Mouse (Mus musculus): ENCODE measurements around the gene Atn1. TPM values are rescaled to one million over a fixed set of nuclear protein-coding genes. Genes with fewer than 3 reads are reported as not detected.

The Atn1 gene
- polyA plus RNA-seq, 1 experiment, result 34.0 TPM

DNA sequence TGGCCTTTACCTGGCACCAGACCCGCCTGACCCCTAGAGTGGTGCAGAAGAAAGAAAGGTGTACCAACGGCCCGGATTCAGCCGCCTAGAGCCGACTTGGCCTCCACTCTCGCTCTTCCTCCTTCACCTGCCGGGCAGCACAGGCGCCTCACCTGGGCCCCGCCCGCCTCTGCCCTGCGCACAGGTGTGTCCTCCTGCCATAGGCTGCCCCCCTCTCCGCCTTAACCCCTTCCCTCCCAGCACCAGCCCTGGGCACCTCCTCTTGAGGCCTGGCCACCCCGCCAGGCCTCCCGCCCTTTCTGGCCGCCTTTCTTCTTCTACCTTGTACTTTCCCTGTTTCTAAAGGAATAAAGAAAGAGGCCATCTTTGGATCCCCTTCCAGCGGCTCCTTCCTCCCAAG lies 37.6 kb downstream of the Atn1 start:
- H3K4me1 ChIP-seq (ENCODE audit: control insufficient read depth, insufficient read depth, low read length), result peaks cover 38% of the 10 kb centered on the region
- TF ChIP-seq CTCF (IDR thresholded peaks at IDR 0.05; ENCODE audit: low read depth, low read length), result no peak
- TF ChIP-seq POLR2A (IDR thresholded peaks at IDR 0.05; ENCODE audit: borderline replicate concordance, low read depth, low read length), result no peak
- H3K27ac ChIP-seq (ENCODE audit: insufficient read depth, low read depth, low read length), result no peak overlapping the region
- no peak overlapping the region for H3K4me3 ChIP-seq (ENCODE audit: insufficient read depth, low read length)

DNA sequence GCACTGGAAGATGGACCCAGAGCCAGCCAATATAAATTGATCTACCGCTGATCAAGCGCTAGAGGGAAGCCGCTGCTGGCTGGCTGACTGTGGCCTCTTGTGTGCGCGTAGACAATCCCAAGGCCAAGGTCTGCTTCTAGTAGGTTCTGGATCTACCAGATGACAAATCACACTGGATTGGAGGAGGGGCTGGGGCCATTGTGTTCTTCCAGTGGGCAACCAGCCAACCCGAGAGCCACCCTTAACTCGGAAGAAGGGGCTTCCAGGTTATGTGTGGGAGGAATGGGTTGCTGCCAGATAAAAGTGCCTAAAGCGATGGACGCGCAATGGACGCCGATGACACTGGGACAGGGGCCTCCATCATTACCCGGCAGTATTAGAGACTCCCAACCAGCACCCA lies 38.4 kb downstream of the Atn1 start:
- Histone ChIP-seq H3K4me3 (ENCODE audit: insufficient read depth, low read length) (no peak overlapping the region), H3K4me1 (ENCODE audit: control insufficient read depth, insufficient read depth, low read length) (peaks cover 34% of the 10 kb centered on the region), H3K27ac (ENCODE audit: insufficient read depth, low read depth, low read length) (no peak overlapping the region)
- TF ChIP-seq CTCF (IDR thresholded peaks at IDR 0.05; ENCODE audit: low read depth, low read length) (no peak), POLR2A (IDR thresholded peaks at IDR 0.05; ENCODE audit: borderline replicate concordance, low read depth, low read length) (no peak)

DNA sequence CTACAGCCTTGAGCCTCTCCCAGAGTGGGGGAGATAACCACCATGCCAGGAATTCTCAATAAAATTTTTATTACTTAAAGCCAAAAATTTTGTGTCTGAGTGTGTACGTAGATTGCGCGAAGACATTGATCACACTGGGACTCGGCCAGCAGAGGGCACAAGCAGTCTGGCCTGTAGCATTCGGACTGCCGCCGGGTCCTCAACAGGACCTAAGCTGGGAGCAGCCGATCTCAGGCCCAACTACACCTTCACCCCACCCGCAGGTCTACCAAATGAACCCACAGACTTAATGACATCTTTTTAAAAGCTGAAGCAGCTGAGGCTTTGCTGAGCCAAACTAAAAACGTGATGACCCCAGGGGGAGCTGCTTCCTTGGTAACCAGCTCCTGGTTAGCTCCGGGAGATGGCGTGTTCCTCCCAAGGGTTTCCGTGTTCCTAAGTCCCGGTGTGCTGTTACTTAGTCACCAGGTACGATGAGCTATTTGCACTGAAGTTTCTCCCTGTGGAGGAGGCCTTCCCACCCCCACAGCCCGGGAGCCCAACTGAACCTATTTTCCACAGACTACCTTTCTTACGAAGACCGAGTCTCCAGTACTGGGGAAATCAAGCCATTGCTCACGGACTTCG lies 39.3 kb downstream of the Atn1 start:
- TF ChIP-seq POLR2A (IDR thresholded peaks at IDR 0.05; ENCODE audit: borderline replicate concordance, low read depth, low read length), result no peak
- TF ChIP-seq CTCF (IDR thresholded peaks at IDR 0.05; ENCODE audit: low read depth, low read length), result peak; percentile 81
- Histone ChIP-seq H3K4me1 (ENCODE audit: control insufficient read depth, insufficient read depth, low read length) (peaks cover 30% of the 10 kb centered on the region), H3K4me3 (ENCODE audit: insufficient read depth, low read length) (no peak overlapping the region), H3K27ac (ENCODE audit: insufficient read depth, low read depth, low read length) (no peak overlapping the region)

DNA sequence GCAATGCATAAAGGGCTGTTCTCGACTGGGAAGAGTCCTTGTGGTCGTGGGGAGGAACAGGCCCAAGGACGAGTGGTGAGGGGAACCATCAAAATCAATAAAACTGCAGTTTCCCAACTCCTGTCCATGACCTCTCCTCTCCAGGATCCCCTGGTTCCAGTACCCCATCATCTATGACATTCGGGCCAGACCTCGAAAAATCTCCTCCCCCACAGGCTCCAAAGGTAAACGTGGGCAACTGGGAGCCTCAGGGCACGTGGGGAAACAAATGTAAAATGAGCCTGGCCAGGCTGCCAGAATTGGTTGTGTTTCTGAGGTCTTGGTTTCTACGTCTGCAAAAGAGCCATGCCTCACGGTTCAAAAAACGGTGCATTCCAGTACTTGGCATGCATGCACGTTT lies 43.4 kb downstream of the Atn1 start:
- peak overlapping the region; percentile 56 for H3K27ac ChIP-seq (ENCODE audit: insufficient read depth, low read depth, low read length)
- peak overlapping the region; percentile 73 for H3K4me3 ChIP-seq (ENCODE audit: insufficient read depth, low read length)
- TF ChIP-seq CTCF (IDR thresholded peaks at IDR 0.05; ENCODE audit: low read depth, low read length), result no peak
- TF ChIP-seq POLR2A (IDR thresholded peaks at IDR 0.05; ENCODE audit: borderline replicate concordance, low read depth, low read length), result no peak
- peaks cover 20% of the 10 kb centered on the region for H3K4me1 ChIP-seq (ENCODE audit: control insufficient read depth, insufficient read depth, low read length)

DNA sequence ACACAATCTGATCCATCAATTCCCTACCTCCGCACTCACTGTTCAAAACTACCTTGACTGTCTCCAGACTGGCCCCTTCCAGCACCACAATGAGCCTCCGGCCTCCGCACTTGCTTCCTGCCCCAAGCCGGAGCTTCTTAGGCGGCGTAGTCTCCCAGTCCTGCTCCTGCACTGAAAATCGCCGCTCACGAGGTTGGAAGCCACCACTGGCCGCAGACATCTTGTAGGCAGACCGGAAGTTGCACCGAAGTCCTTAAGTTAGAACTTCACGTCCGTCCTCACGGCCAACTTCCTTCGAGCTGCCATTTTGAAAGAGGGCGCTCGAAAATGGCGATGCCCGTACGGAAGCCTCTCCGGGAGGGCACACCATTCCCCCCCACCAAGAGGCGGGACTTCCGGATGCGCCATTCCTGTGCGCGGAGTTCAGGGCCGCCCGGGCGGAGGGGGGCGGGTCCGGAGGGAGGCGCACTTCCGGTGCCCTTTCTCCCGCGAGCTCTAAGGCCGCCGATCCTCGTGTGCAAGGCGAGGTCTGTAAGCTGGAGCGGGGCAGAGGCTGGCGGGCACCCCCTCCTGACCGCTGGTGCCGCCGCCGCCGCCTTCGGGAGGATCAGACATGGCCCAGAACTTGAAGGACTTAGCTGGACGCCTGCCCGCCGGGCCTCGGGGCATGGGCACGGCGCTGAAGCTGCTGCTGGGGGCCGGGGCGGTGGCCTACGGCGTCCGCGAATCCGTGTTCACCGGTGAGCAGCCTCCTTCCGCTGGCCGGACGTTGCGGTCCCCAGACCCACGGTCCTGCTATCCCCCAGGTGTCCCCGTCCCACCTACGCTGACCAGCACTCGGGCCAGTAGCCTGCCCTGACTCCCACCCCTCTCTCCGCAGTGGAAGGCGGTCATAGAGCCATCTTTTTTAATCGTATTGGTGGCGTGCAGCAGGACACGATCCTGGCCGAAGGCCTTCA lies 44.2 kb downstream of the Atn1 start, which contains the start of the genes Emg1 and Phb2:
TSS of gene Emg1 (minus strand) at position 355 of the 959 bp plus-strand sequence.
TSS of gene Phb2 (plus strand) at position 513 of the 959 bp plus-strand sequence.
- no peak for TF ChIP-seq CTCF (IDR thresholded peaks at IDR 0.05; ENCODE audit: low read depth, low read length)
- peak; percentile 18; the same call in 1 of the 2 replicates for TF ChIP-seq POLR2A (IDR thresholded peaks at IDR 0.05; ENCODE audit: borderline replicate concordance, low read depth, low read length)
- Histone ChIP-seq H3K27ac (ENCODE audit: insufficient read depth, low read depth, low read length) (peak within 1 kb of the TSS; percentile 76), H3K4me3 (ENCODE audit: insufficient read depth, low read length) (peak within 1 kb of the TSS; percentile 87), H3K4me1 (ENCODE audit: control insufficient read depth, insufficient read depth, low read length) (peaks cover 15% of the 10 kb centered on the region)

DNA sequence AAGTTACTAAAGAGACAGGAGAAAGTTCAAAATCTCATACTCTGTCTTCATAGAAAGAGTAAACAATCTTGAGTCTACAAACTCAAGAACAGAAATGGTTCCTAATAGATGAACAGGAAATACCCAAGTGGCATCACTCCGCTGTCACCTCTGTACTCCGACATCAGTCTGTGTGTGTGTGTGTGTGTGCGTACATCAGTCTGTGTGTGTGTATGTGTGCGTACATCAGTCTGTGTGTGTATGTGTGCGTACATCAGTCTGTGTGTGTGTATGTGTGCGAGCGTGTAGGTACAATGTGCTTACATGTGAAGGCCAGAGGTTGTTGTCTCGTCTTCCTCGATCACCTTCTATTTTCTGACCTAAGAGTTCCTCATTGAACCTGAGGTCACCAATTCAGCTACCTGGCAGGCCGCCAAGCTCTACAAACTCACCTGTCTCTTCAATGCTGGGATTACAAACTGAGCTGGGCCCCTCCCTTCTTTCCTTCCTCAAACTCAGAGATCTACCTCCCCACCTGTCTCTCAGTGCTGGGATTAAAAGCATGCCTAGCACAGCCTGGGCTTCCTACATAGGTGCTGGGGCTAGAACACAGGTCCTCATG lies 47.9 kb downstream of the Atn1 start:
- peaks cover 9% of the 10 kb centered on the region; the same call in 1 of the 2 replicates for H3K4me1 ChIP-seq (ENCODE audit: control insufficient read depth, insufficient read depth, low read length)
- no peak overlapping the region for H3K4me3 ChIP-seq (ENCODE audit: insufficient read depth, low read length)
- no peak for TF ChIP-seq POLR2A (IDR thresholded peaks at IDR 0.05; ENCODE audit: borderline replicate concordance, low read depth, low read length)
- no peak for TF ChIP-seq CTCF (IDR thresholded peaks at IDR 0.05; ENCODE audit: low read depth, low read length)
- H3K27ac ChIP-seq (ENCODE audit: insufficient read depth, low read depth, low read length), result no peak overlapping the region

DNA sequence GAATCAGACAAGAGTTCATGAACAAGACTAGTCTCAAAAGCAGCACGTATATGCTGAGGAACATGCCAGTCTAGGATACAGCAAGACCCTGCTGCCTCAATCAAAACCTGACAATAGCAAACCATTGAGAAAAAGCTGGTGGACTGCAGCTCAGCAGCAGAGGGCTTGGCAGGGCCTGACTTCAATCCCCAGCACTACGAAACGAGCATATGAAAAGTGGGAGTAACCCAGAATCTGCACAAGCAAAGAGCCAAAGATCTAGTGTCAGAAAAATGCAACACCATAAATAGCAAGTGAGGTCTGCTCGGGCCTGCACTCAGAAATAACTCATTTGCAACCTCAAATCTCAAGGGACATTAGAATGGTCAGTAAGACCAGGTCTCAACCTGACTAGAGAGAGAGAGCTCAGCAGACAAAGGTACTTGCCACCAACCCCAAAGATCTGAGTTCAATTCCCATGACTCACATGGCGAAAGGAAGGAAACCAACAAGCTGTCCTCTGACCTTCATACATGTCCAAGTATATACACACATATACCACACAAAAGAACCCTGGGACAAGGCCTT lies 50.2 kb downstream of the Atn1 start:
- no peak for TF ChIP-seq POLR2A (IDR thresholded peaks at IDR 0.05; ENCODE audit: borderline replicate concordance, low read depth, low read length)
- no peak for TF ChIP-seq CTCF (IDR thresholded peaks at IDR 0.05; ENCODE audit: low read depth, low read length)
- Histone ChIP-seq H3K4me3 (ENCODE audit: insufficient read depth, low read length) (no peak overlapping the region), H3K4me1 (ENCODE audit: control insufficient read depth, insufficient read depth, low read length) (peaks cover 9% of the 10 kb centered on the region; the same call in 1 of the 2 replicates), H3K27ac (ENCODE audit: insufficient read depth, low read depth, low read length) (no peak overlapping the region)

DNA sequence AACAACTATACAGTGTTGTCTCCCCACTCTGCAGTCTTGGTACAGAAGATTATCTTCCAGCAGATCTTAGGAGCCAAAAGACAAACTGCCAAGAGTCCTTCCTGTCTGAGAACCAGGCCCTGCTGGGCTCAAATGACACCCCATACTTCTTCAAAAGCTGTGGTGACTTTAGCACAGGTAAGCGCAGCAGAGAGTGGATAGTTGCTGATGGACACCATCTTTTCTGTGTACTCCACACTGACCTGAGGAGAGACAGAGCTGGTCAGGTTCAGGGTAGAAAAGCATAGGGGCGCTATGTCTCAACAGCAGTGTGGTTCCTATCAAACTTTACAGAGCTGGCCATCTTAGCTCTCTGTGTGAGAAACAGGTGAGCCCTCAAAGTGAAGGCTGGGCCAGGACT lies 51.9 kb downstream of the Atn1 start:
- no peak overlapping the region for H3K4me3 ChIP-seq (ENCODE audit: insufficient read depth, low read length)
- TF ChIP-seq CTCF (IDR thresholded peaks at IDR 0.05; ENCODE audit: low read depth, low read length) (no peak), POLR2A (IDR thresholded peaks at IDR 0.05; ENCODE audit: borderline replicate concordance, low read depth, low read length) (no peak)
- H3K4me1 ChIP-seq (ENCODE audit: control insufficient read depth, insufficient read depth, low read length), result peaks cover 13% of the 10 kb centered on the region
- no peak overlapping the region for H3K27ac ChIP-seq (ENCODE audit: insufficient read depth, low read depth, low read length)

DNA sequence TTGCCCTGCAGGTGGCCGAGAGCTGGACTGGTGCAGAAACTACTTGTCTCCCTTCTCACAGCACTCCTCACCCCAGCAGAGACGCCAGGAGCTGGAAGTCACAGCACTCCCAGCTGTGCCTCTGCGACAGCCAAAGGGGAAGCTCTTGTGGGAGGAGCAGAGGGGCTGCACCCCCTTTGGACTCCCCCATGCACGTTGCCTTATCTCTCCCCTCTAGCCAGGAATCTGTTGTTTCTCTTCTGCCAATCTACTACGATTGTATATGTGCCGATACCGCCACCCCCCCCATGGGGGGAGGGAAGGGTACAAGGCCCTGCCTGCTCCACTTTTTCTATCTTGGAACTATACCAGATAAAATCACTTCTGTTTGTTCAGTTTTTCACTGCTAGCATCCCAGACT lies 52.5 kb downstream of the Atn1 start:
- Histone ChIP-seq H3K27ac (ENCODE audit: insufficient read depth, low read depth, low read length) (no peak overlapping the region), H3K4me3 (ENCODE audit: insufficient read depth, low read length) (no peak overlapping the region), H3K4me1 (ENCODE audit: control insufficient read depth, insufficient read depth, low read length) (peaks cover 18% of the 10 kb centered on the region)
- TF ChIP-seq CTCF (IDR thresholded peaks at IDR 0.05; ENCODE audit: low read depth, low read length) (no peak), POLR2A (IDR thresholded peaks at IDR 0.05; ENCODE audit: borderline replicate concordance, low read depth, low read length) (no peak)
